Mouse (Mus musculus): ENCODE results near the gene Gpx5. TPM values are rescaled to one million over a fixed set of nuclear protein-coding genes. Genes with fewer than 3 reads are reported as not detected.
"Not testable (repeated sequence)": the region's sequence is repeated elsewhere in the genome, so short reads cannot be mapped to it uniquely, and the experiment has no call there.

The Gpx5 gene
- total RNA-seq, 2 experiments from 2014 or later: not detected

DNA sequence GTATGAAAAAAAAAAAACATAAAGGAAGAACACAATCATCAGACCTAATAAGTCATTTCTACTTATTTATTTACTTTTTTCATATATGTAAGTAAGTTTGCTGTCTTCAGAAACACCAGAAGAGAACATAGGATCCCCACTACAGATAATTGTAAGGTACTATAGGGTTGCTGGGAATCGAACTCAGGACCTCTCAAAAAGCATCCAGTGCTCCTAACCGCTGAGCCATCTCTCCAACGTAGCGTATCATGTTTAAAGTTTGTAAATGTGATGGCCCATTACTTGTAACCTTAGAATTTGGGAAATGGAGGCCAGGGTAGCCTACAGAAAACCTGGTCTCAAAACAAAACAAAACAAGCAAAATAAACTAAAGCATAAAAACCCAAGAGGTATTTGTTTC, 25.0 kb downstream of the Gpx5 start:
- DNase-seq (ENCODE audit: low spot score in 2 of 2): no peak

GRCm38 (mm10) chr13:21265736-21266135, 26.8 kb downstream of the Gpx5 start:
- DNase-seq (ENCODE audit: low spot score in 2 of 2): no peak

GRCm38 (mm10) chr13:21264366-21264765, 28.2 kb downstream of the Gpx5 start:
- no peak for DNase-seq (ENCODE audit: low spot score in 2 of 2)

GRCm38 (mm10) chr13:21263910-21264309, 28.6 kb downstream of the Gpx5 start:
- no peak for DNase-seq (ENCODE audit: low spot score in 2 of 2)

- no peak for DNase-seq (ENCODE audit: low spot score in 2 of 2)
Observed at GRCm38 (mm10) chr13:21262787-21263461, 29.6 kb downstream of the Gpx5 start.

DNA sequence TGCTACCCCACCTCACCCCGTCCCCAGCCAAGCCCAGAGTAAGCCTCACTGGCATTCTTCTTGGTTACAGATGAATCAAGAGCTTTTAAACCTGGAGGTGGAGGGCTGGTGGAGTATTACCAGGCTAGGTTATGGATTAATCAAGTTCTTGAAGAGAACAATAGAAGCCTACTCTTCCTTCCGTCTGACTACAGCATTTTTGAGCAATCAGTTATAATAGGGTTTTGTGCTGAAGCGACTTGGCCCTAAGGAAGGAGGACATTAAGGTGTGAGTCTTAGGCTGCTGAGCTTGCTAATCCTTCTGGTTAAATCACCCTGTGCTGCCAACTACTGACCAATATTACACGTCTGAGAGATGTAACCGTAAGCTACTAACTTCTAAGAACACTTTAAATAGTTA, 32.2 kb downstream of the Gpx5 start:
- no peak for DNase-seq (ENCODE audit: low spot score in 2 of 2)

GRCm38 (mm10) chr13:21259677-21260113, 32.8 kb downstream of the Gpx5 start:
- peak; percentile 58 to 63 for DNase-seq (ENCODE audit: low spot score in 2 of 2)

DNA sequence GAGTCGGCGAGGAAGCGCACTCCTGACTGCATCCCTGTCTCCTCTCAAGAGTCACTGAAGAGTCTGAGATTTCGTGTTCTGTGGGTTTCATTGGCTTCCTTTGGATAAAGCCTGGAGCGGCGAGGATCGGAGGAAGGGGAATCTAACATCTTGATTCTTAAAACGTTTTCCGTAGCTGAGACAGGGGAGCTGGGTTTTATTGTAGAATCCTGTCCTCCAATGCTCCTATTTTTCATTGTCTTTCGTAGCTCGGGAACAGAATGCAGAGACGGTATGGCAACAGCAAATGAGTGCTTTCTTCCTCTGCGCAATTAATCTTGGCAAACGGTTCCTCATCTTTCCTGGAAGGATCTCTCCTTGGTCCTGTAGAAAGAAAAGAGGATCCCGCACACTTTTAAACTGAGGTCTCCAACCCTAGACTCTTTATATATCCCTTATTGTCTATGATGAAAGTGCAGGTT, 33.3 kb downstream of the Gpx5 start:
- peak in 1 of 2 experiments; percentile 25 for DNase-seq (ENCODE audit: low spot score in 2 of 2)

GRCm38 (mm10) chr13:21258524-21258923, 34.0 kb downstream of the Gpx5 start:
- no peak for DNase-seq (ENCODE audit: low spot score in 2 of 2)

DNA sequence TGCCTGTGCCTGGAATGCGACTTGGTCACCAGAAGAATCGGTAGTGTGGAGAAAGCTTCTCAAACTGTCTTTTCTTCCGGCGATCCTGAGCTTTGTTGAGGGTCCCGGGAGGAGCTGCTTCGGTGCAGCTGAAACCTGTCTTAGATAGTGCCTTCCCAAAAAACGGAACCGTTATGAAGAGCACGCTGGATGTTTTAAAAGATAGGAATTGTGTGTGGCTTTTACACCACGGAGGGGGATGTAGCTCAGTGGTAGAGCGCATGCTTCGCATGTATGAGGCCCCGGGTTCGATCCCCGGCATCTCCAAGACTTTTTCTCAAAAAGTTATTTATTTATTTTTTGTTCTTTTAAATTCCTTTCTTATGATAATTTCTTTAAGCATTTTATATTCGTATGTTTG, 38.5 kb downstream of the Gpx5 start:
- DNase-seq (ENCODE audit: low spot score in 2 of 2): peak; percentile 45 to 53

GRCm38 (mm10) chr13:21253569-21253968, 39.0 kb downstream of the Gpx5 start:
- DNase-seq (ENCODE audit: low spot score in 2 of 2): no peak

DNA sequence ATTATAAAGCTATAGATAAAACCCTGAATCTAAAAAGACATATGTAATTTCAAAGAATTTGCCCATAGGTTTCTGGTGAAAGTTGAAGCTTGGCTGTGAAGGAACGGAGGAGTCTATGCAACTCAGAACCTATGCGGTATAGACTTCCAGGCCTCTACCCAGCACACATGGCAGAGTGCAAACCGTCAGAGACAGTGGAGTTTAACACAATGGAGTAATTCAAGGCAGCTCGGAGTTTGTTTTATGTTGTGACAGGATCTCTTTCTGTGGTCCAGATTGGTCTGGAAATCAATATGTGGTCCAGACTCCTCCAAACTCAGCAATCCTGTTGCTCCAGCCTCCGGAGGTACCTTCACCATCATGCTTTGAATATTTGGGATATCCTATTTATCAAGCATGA, 39.5 kb downstream of the Gpx5 start:
- DNase-seq (ENCODE audit: low spot score in 2 of 2): no peak

DNA sequence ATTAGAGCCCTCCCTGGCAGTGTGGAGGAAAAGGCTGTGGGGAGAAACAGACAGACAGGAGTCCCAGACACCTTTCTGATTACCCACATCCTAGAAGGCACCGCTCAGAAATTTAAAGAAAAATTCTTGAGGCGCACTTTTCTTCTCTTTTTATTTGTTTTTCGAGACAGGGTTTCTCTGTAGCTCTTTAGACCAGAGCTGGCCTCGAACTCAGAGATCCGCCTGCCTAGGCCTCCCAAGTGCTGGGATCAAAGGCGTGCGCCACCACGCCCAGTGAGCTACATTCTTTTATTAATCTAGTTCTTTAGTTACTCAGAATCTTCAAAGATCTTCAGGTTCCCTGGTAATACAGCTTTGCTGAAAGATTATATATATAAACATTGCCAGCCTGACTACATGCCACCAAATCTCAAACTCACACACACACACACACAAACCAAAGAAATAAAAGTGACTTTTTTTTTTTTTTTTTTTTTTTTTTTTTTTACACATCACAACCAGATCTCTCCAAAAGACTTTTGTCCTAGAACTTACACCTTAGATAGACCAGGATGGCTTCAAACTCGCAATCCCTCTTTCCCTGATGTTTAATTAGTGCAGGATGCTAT, 42.4 kb downstream of the Gpx5 start:
- no peak for DNase-seq (ENCODE audit: low spot score in 2 of 2)

DNA sequence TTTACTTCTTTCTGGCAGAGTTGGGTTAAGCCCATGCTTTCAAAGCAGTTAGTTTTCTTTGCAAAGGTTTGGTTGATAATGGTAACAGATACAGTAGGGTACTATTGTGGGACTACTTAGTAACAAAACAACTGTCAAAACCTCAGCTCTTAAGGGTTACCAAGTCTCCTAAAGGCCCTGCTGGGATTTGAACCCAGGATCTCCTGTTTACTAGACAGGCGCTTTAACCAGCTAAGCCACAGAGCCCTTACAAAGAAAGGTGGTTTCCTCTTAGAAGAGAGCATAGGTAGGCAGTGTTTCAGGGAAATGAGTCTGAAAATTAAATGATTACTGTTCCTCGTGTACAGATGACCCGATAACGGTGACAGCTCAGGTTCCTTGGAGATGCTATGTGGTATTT, 43.5 kb downstream of the Gpx5 start:
- DNase-seq (ENCODE audit: low spot score in 2 of 2): no peak

- no peak for DNase-seq (ENCODE audit: low spot score in 2 of 2)
Observed at GRCm38 (mm10) chr13:21246276-21246675, 46.3 kb downstream of the Gpx5 start.

DNA sequence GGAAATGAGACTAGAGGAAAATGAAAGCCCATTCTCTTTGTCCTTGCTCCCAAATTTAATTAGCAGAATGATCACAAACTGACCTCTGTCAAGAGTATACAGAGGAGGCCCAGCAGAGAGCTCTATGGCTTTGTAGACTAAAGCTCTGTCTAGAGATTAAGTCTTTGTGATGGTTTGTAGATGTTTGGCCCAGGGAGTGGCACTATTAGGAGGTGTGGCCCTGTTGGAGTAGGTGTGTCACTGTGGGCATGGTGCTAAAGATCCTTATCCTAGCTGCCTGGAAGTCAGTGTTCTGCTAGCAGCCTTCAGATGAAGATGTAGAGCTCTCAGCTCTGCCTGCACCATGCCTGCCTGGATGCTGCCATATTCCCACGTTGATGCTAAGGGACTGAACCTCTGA, 47.6 kb downstream of the Gpx5 start:
- DNase-seq (ENCODE audit: low spot score in 2 of 2): not testable (repeated sequence)

DNA sequence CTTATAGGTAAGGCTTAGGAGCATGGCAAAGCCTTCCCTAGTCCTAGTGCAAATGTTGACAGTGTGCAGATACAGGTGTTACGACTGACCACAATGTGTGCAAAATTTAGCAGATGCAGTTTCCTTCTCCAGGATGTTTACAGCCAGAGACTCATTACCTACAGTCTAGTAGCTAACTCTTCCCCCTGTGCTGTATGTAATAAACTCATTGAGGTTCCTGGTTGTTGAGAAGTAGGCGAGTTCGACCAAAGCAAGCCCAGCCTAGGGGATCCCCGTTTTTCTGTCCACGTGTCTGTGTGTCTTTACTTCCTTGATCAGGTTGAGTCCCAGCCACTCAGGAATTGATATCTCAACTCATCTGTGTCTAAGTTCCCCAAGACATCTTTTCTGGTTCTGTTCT, 48.4 kb downstream of the Gpx5 start:
- DNase-seq (ENCODE audit: low spot score in 2 of 2): no peak

- DNase-seq (ENCODE audit: low spot score in 2 of 2): no peak
Observed at GRCm38 (mm10) chr13:21243196-21243595, 49.3 kb downstream of the Gpx5 start.

DNA sequence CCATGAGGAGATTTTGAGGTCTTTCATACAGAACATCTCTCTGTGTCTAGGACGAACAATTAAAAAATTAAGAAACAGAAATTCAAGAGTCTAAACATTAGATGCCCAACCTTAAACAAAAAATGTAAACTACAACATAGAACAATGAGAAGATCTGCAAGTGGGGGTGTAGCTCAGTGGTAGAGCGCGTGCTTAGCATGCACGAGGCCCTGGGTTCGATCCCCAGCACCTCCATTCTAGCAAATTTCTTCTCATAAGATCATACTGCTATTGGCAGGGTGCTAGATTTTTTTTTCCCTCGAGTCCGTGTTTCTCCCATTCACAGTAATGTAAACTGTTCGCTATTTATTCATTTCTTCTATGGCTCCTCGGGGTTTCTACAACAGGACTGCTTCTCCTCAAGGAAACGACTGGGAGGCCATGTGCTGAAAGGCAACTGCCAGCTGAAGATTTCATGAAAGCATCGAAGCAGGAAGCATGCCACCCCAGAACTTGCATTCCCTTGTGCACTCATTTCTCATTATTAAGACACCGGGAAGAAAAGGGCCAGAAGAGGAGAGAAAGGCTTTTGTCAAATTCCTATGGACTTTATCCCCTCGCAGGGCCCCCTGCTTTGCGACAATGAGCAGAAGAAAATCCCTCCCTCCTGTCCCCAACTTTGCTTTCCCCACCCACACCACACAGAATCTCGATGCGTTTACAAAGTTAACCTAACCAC, 50.0 kb downstream of the Gpx5 start:
- no peak for DNase-seq (ENCODE audit: low spot score in 2 of 2)

DNA sequence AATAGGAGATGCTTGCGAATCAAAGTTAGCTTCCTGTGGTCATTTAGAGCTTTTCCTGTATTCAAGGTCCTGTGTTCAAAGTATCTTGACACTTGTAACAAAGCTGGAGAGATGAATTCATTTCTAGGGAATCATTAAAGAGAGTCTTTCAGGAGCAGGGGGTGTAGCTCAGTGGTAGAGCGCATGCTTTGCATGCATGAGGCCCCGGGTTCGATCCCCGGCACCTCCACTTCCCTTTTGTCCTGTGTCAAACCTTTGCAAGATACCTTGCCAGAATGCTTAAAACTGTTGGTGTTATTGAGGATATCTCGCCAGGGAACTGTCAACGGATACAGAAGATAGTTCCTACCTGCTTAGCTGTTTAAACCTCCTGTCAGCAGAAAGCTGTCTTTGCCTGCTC, 51.7 kb downstream of the Gpx5 start:
- DNase-seq (ENCODE audit: low spot score in 2 of 2): no peak

GRCm38 (mm10) chr13:21237161-21237560, 55.4 kb downstream of the Gpx5 start:
- no peak for DNase-seq (ENCODE audit: low spot score in 2 of 2)

DNA sequence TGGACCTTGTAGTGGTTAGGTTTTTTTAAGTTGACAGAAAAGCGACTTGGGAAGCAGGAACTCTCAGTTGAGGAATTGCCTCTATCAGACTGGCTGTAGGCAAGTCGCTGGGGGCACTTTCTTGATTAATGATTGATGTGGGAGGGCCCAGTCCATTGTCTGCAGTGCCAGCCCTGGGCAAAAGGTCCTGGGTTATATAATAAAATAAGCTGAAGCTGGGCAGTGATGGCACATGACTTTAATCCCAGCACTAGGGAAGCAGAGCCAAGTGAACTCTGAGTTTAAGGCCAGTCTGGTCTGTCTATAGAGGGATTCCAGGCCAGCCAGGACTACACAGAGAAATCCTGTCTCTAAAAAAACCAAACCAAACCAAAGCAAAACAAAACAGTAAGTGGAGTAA, 55.8 kb downstream of the Gpx5 start:
- DNase-seq (ENCODE audit: low spot score in 2 of 2): no peak

Data from layer of hippocampus, postnatal 14 days (tissue).